10 mouse cellular contexts compared by ENCODE assay signal in genomic region chr8:119825950-119826730, GRCm38 (mm10). TPM values are rescaled to one million over a fixed set of nuclear protein-coding genes. Genes with fewer than 3 reads are reported as not detected.
DNase-seq lines count a peak whose midpoint lies in the region; ATAC-seq and TF ChIP-seq lines count a peak whose summit lies in the region.
"Had no signal": no experiment of that assay in that cellular context is flagged by ENCODE, and none has a peak within 500 bp of the region (broad histone marks: within the 10 kb centered on the region; RNA-seq: fewer than 3 reads in every experiment).

No protein-coding gene starts in this region.

- no peak for DNase-seq in kidney, postnatal 25 days
- DNase-seq in 416B (ENCODE audit: low read depth) (peak; percentile 86), MEL-GATA-1-ER (ENCODE audit: extremely low read depth, low read depth) (peak; percentile 85)
- DNase-seq in liver, postnatal 0 days: peak; percentile 48
- no peak for DNase-seq in right cerebral cortex, adult 18-20 months
- no peak for DNase-seq in right cerebral cortex, postnatal 36 days (ENCODE audit: low spot score in 2 of 2)
- no peak for DNase-seq in cerebellum, postnatal 10 days
- DNase-seq: thymus, postnatal 36 days had no signal

- H3K9me3 ChIP-seq in kidney, embryonic 15.5 days (replicated peaks): no peaks in the 10 kb centered on the region
- H3K9me3 ChIP-seq in liver, postnatal 0 days (ENCODE audit: low read length): no peaks in the 10 kb centered on the region

- peaks cover 13% of the 10 kb centered on the region for H3K36me3 ChIP-seq in kidney, embryonic 15.5 days
- peaks cover 11% of the 10 kb centered on the region; the same call in 1 of the 2 replicates for H3K36me3 ChIP-seq in liver, postnatal 0 days (replicated peaks; ENCODE audit: insufficient read depth, low read length)

- WGBS in kidney, embryonic 15.5 days: 82% methylated on average over 19 of the region's 19 CpGs
- WGBS in liver, postnatal 0 days (ENCODE audit: insufficient replicate concordance): 32% methylated on average over 19 of the region's 19 CpGs

- H3K4me1 ChIP-seq in kidney, embryonic 15.5 days: peaks cover 71% of the 10 kb centered on the region
- H3K4me1 ChIP-seq in liver, postnatal 0 days (ENCODE audit: insufficient read depth): peaks cover 47% of the 10 kb centered on the region

- 0 out of 2 replicates have a peak overlapping the region, but pooled peaks have one; percentile 23 for H3K27ac ChIP-seq in kidney, embryonic 15.5 days
- H3K27ac ChIP-seq in liver, postnatal 0 days (ENCODE audit: low read depth): peak overlapping the region; percentile 56

- H3K4me2 ChIP-seq in kidney, embryonic 15.5 days: no peak overlapping the region
- H3K4me2 ChIP-seq in liver, postnatal 0 days (ENCODE audit: low read depth, low read length): peak overlapping the region; percentile 41

- H3K4me3 ChIP-seq in kidney, embryonic 15.5 days (replicated peaks): no peak overlapping the region
- no peak overlapping the region for H3K4me3 ChIP-seq in liver, postnatal 0 days (ENCODE audit: low read depth, low read length)

- no peaks in the 10 kb centered on the region for H3K27me3 ChIP-seq in kidney, embryonic 15.5 days
- no peaks in the 10 kb centered on the region for H3K27me3 ChIP-seq in liver, postnatal 0 days (ENCODE audit: insufficient read depth, low read length)

- ATAC-seq in kidney, embryonic 15.5 days (replicated peaks; ENCODE audit: low FRiP score): no peak
- ATAC-seq in liver, postnatal 0 days: peak; percentile 37
- ATAC-seq: hindbrain, embryonic 16.5 days had no signal

- no peak for TF ChIP-seq EP300 in liver, postnatal 0 days (IDR thresholded peaks at IDR 0.05; ENCODE audit: low read depth)

- H3K9ac ChIP-seq in kidney, embryonic 15.5 days: no peak overlapping the region
- H3K9ac ChIP-seq in liver, postnatal 0 days (replicated peaks): no peak overlapping the region

- TF ChIP-seq CTCF in liver, postnatal 0 days (IDR thresholded peaks at IDR 0.05; ENCODE audit: low read depth): no peak

RNA-seq across cellular contexts. Expression of gene Cotl1, which starts 14.2 kb away (rescaled TPM):
- polyA plus RNA-seq in kidney, embryonic 15.5 days (2015; fragmentation: Nextera tagmentation; extraction: Ambion mirVana): 99.2 and 138 TPM in 2 replicates
- 28.5 and 28.8 TPM in 2 replicates for polyA plus RNA-seq in liver, postnatal 0 days (2015; fragmentation: Nextera tagmentation; extraction: Ambion mirVana)

RNA-seq across cellular contexts. Expression of gene Klhl36, which starts 35.9 kb away (rescaled TPM):
- 16.7 and 18.4 TPM in 2 replicates for polyA plus RNA-seq in kidney, embryonic 15.5 days (2015; fragmentation: Nextera tagmentation; extraction: Ambion mirVana)
- polyA plus RNA-seq in liver, postnatal 0 days (2015; fragmentation: Nextera tagmentation; extraction: Ambion mirVana): 4.3 and 4.9 TPM in 2 replicates

RNA-seq across cellular contexts. Expression of gene Tldc1, which starts 47.9 kb away (rescaled TPM):
- 14.9 and 15.0 TPM in 2 replicates for polyA plus RNA-seq in kidney, embryonic 15.5 days (2015; fragmentation: Nextera tagmentation; extraction: Ambion mirVana)
- polyA plus RNA-seq in liver, postnatal 0 days (2015; fragmentation: Nextera tagmentation; extraction: Ambion mirVana): 4.3 and 4.6 TPM in 2 replicates

Comparison
In these comparisons a context has a peak if more than half of its experiments do, and no peak if none do; other contexts are left out.
1. DNase-seq: peak in 416B (single experiment), MEL-GATA-1-ER (single experiment) and liver, postnatal 0 days (single experiment); none in kidney, postnatal 25 days (0 of 2), right cerebral cortex, adult 18-20 months (single experiment), right cerebral cortex, postnatal 36 days (0 of 2) and cerebellum, postnatal 10 days (0 of 2).